Mouse (Mus musculus) kidney, adult 9 months (tissue): ENCODE measurements around the gene Hcrt.
A peak's percentile ranks its signal among the peaks of the same experiment; 100 is the strongest.

Experiments
- DNase-seq: peaks from one replicate; pipeline ENCODE4 v3.0.0; 2022

Gene Hcrt

GRCm38 (mm10) chr11:100735134-100735865 lies 27.4 kb downstream of the Hcrt start:
- DNase-seq, result no peak

DNA sequence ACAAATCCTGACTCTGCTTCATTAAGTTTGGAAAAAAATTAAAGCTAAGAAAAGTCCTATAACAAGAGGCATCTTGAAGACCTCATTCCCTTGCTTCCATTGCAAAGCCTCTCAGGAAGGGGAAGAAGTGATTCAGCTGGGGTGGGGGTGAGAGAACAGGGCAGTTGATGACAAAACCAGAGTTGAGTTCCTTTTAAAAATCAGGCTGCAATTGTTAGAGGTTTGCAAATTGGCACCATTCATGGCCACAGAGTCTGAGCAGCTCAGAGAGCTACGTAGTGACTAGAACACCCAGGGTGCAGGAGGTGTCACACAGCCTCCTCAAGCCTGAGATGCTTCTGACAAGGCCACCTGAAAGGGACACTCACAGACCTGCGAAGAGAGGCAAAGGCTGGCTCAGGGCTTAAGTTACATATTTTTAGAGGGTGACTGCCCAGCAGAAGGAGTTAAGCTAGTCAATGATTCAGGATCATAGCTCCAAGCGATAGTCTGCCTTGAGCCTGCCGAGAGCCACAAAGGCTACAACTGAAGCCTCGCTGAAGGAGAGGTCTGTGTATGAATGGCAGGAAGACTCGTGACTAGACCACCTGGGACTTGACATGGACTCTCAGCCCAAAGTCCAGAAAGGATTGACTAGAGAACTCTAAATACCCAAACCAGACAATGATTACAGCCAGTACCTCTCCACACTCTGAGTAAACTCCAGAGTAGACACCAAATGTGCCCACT lies 32.1 kb downstream of the Hcrt start:
- DNase-seq, result peak; percentile 89

DNA sequence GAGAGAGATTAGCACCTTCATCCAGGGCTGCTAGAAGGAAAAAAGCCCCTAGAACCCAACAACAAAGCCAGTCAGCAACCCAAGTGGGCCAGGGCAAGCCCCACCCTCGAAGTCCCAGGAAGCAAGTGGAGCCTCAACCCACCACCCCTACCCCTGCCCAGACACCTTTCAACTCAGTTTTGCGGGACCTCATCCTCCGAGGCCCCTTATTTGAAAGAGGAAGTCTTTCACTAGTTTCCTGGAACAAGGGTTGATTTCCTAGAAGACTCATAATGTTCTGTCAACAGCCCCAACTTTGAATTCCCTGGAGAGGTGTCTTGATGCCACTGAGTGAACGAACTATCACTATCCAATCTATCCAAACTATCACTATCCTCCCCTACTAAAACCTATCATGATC lies 32.8 kb downstream of the Hcrt start:
- no peak for DNase-seq

GRCm38 (mm10) chr11:100728601-100729000 lies 34.1 kb downstream of the Hcrt start:
- DNase-seq, result peak; percentile 29

DNA sequence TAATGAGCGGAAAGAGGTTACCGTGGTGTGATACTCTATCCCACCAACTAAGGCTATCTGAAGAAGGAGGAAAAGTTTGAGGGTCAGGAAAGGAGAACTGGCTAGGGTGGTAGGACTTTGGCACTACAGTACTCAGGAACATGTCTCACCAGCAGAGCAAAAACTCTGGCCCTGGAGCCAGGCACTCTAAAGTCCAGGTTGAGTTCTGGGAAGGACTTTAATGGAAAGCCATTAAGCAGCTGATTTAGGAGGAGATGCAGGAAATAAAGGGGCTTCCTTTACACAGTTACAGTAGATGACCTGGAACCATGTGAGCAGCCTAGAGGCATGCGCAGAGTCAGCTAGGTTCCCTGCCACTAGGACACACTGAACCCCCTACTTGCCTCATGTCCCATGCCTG lies 35.5 kb downstream of the Hcrt start:
- DNase-seq, result peak; percentile 81

- DNase-seq, result peak; percentile 74
Measured at GRCm38 (mm10) chr11:100724919-100725512, 37.7 kb downstream of the Hcrt start.

DNA sequence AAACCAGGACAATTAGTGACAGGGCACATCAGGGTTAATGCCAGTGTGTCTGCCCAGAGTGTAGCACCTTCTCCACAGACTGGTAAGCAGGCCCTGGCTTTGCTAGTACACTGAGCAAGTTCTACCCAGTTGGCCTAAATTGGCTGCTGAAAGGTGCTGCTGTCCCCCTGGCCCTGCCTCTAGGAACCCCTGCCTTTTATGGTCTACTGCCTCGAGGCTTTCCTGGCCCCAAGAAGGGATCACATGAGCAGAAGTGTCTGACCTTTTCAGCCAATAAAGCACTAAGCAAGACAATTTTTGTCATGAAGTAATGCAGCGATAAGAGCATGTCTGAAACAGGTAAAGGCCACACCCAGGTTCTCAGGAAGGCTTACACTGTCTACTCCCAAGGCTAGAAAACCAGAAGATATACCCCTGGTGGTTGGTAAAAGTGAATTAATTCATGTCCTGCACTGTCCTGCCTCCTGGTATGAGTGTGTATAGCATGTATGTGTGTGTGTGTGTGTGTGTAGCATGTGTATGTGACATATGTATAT lies 40.2 kb downstream of the Hcrt start:
- peak; percentile 72 for DNase-seq

- DNase-seq, result peak; percentile 90
Measured at GRCm38 (mm10) chr11:100721776-100722492, 40.8 kb downstream of the Hcrt start.

DNA sequence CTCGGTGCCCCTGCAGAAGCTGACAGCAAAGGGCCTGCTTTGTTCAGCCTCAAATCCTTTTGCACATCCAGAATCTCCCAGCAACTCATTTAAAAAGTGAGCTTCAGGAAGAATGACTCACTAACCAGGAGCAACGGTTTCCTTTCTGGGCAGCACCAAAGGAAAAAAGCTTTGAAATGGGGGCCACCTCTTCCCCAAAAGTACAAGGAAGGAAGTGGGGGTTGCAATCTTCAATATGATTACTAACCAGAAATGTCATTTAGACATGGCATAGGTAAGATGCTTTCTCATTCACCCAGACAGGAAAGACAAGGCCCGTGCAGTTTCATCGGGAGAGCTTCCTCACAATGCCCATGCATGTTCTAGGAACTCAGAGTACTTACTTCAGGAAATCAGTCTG lies 41.5 kb downstream of the Hcrt start:
- DNase-seq, result no peak

DNA sequence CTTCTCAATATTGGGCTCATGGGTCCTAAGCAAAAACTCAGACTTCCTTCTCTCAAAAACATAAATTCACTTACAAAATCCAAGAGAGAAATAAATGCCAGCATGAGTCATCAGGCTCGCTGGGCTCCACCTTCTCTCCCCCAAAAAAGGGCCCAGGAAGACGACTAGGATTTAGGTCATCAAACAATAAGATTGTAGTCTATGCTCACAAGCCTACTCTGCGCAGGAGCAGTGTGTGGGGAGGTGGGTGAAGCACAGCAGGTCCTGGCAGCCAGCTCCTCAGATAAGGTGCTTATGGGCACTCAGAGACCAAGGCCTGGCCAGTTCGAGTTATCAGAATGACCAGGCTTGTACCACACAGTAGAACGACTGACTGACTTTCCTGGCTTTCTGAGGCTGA lies 42.4 kb downstream of the Hcrt start:
- DNase-seq, result no peak

GRCm38 (mm10) chr11:100719893-100720292 lies 42.8 kb downstream of the Hcrt start:
- DNase-seq, result no peak

DNA sequence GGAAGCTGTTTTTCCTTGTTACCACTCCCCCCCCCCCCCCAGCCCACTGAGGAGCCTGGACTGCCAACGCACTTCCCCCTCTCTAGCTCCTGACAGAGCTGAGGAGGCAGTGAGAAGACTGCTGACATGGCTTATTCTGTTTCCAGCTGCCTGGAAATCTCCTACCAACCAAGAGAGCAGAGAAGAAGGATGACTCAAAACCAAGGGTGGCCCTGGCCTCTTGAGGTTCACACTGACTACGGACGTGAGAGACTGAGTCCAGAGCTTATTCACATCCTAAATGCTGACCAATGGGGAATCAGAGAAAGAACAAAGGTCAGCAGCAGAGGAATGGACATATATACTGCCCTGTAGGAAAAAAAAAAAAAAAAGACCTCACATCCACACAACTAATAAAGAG lies 43.4 kb downstream of the Hcrt start:
- no peak for DNase-seq

DNA sequence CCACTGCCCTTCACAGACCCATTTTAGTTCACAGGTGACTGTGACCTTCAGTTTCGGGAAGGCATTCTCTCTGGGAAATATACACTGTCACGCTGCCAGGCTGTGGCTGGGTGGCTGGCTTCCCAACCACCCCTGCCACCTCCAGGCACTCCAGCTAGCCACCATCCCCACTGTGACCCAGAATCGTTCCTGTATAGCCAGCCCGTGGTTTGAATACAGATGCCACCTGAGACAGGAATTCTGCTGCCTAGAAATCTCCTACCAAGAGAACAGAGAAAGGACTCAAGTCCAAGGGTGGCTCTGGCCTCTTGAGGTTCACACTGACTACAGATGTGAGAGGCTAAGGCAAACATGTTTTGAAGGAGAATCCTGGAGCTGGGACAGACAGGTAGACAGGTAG lies 43.9 kb downstream of the Hcrt start:
- peak; percentile 69 for DNase-seq

DNA sequence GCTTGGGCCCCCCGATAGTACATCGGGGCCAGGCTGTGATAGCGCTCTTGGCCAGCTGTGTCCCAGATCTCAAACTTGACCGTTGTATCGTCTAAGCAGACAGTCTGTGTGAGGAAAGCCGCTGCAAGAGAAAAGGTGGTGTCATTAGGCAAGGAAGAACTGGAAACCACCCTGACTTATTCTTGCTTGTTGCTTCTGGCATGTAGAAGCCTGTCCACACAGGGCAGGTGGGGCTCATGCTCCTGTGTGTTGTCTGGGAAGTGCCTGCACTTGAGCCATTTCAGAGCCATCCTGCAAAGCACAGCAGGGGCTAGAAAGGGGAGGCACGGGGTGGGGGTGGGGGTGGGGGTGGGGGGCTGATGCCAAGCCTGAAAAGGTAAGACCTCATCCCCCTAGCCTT lies 44.3 kb downstream of the Hcrt start:
- DNase-seq, result no peak

GRCm38 (mm10) chr11:100716649-100717048 lies 46.1 kb downstream of the Hcrt start:
- no peak for DNase-seq

- no peak for DNase-seq
Measured at GRCm38 (mm10) chr11:100714948-100715347, 47.8 kb downstream of the Hcrt start.

DNA sequence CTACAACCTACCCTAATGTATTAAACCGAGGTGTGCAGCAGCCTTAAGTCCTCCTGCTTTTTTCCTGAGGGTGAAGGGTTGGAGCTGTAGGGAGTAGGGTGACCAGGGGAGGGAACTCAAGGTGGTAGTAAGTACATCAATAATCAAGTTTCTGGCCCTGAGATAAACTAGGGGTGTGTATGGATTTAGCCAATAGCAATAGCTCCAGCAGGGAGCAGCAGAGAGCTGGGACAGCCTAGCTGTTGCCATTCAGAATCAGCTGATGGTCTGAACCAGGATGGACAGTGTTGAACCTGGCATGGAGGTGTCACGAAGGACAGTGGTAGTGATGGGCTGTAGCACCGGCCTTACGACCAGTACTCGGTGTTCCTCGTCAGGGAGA lies 48.2 kb downstream of the Hcrt start:
- peak; percentile 91 for DNase-seq

- peak; percentile 74 for DNase-seq
Measured at GRCm38 (mm10) chr11:100713735-100714533, 48.8 kb downstream of the Hcrt start, which contains the start of gene Hspb9. TSS of gene Hspb9 (plus strand) at chr11:100713850.

DNA sequence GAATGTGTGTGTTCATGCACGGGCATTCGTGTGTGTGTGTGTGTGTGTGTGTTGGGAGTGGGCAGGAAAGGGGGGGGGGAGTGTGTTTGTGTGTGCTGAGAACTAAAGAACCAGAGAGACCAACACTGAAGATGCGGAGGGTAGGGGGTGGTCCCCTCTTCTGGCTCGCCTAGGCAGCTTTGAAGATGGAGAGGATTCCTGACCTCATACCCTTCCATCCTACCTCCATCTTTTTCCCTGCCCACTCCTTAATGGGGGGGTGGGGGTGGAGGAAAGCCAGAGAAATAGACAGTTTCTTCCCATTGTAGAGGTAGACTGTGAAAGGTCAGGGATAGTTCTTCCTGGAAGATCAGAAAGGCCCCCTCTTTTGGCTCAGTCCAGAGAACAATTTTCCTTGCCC lies 49.6 kb downstream of the Hcrt start:
- DNase-seq, result peak; percentile 20

DNA sequence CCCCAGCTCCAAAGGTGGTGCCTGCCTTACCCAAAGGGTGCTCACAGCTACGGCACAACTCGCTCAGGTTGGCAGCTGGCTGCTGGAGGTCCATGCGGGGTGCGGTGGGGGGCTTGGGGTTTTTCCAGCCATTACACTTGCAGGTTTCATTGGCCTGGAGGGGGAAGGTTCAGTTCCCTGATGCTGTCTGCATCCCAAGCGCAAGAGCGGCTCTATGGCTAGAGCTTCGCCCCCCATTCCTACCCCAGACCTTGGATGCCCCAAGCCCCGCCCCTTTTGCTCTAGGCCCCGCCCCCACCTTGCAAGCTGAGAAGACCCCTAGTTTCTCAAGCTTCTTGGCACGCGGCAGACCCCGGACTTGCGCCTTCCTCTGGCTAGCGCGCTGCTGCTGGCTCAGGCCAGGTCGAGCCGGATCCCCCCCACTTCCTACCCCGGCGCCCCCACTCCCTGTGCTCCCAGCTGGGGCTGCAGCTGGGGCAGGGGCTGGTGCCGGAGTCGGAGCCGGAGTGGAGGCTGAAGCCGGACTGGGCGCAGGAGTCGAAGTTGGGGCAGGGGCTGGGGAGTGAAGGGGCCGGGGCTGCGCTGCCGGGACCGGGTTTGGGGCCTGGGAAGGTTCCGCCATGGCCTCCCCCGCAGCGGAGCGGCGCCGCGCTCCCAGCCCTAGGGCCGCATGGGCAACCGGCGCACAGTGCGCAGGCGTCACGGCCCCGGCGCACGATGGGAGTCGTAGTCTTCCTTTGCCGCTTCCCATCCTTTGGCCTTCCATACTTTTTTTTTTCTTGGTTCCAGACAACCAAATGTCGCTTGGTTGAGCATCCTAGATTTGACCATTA lies 50.7 kb downstream of the Hcrt start, which contains the start of gene Kat2a:
Kat2a (minus strand) TSS at position 683 of the 833 bp plus-strand sequence.
- peak; percentile 85 for DNase-seq
